Mouse (Mus musculus) CH12.LX (cell line): Measurements from ENCODE around the gene Map3k11. TPM values are rescaled to one million over a fixed set of nuclear protein-coding genes. Genes with fewer than 3 reads are reported as not detected.

Experiments
- DNase-seq: peaks from one replicate; pipeline ENCODE4 v3.0.0-alpha.2; 2013; ENCODE audit errors: extremely low read depth
- H3K27ac ChIP-seq: 2 replicates; pipeline ENCODE4 v1.5.1; 2012; ENCODE audit warnings: low read depth, mild to moderate bottlenecking, control low read depth, moderate library complexity; ENCODE audit not compliant: insufficient read depth
- H3K27me3 ChIP-seq: replicated peaks from 2 replicates; pipeline ENCODE3; 2012; ENCODE audit warnings: inconsistent platforms
- H3K36me3 ChIP-seq, 2 experiments: replicated peaks in 1 of 2; 2 replicates each; pipeline versions ENCODE3 to v1.6.1; 2012; ENCODE audit warnings: inconsistent platforms in 1 of 2, low read length in 1 of 2, mild to moderate bottlenecking in 1 of 2, mixed read lengths in 1 of 2, moderate library complexity in 1 of 2; ENCODE audit not compliant: control insufficient read depth in 1 of 2, insufficient read depth in 1 of 2
- H3K4me1 ChIP-seq, 2 experiments: 2 replicates each; pipeline ENCODE4 v1.6.1; 2012; ENCODE audit warnings: inconsistent platforms in 1 of 2, moderate library complexity in 1 of 2; ENCODE audit not compliant: insufficient read depth in 2 of 2, control insufficient read depth in 1 of 2
- H3K4me2 ChIP-seq: 2 replicates; pipeline ENCODE4 v1.6.1; 2012; ENCODE audit warnings: low read depth, mild to moderate bottlenecking, control low read depth; ENCODE audit not compliant: poor library complexity, insufficient read depth, severe bottlenecking
- H3K4me3 ChIP-seq, 3 experiments: fragments of 150-350 bp in 1 of 3; sonication (generic) in 1 of 3; replicated peaks in 1 of 3; 2 replicates each; pipeline versions ENCODE3 to v1.5.1; 2011 to 2012; ENCODE audit warnings: low read depth in 2 of 3, low read length in 2 of 3, mild to moderate bottlenecking in 2 of 3, moderate library complexity in 2 of 3, control low read depth in 1 of 3, improper control_type of control experiment in 1 of 3, inconsistent platforms in 1 of 3, mixed read lengths in 1 of 3; ENCODE audit not compliant: poor library complexity in 1 of 3
- H3K79me2 ChIP-seq: replicated peaks from 2 replicates; pipeline ENCODE4 v1.6.1; 2012; ENCODE audit warnings: mild to moderate bottlenecking, moderate library complexity; ENCODE audit not compliant: control insufficient read depth, poor library complexity, insufficient read depth, severe bottlenecking; ENCODE audit errors: extremely low read depth
- H3K9ac ChIP-seq: 2 replicates; pipeline ENCODE4 v1.6.1; 2012; ENCODE audit warnings: low read depth, mild to moderate bottlenecking, control low read depth, moderate library complexity; ENCODE audit not compliant: insufficient read depth
- H3K9me3 ChIP-seq: replicated peaks from 2 replicates; pipeline ENCODE3; 2012; ENCODE audit warnings: low read length, inconsistent platforms, mixed read lengths
- BHLHE40 ChIP-seq: IDR thresholded peaks from 2 replicates; pipeline ENCODE4 v1.6.1; 2011; ENCODE audit warnings: mild to moderate bottlenecking, low read depth, low read length, improper control_type of control experiment
- CHD2 ChIP-seq: IDR thresholded peaks from 2 replicates; pipeline ENCODE4 v1.6.1; 2011; ENCODE audit warnings: low read length, improper control_type of control experiment
- CTCF ChIP-seq, 2 experiments: IDR thresholded peaks in 1 of 2; conservative IDR thresholded peaks in 1 of 2; 2 replicates each; pipeline ENCODE4 v1.5.1; 2011 to 2012; ENCODE audit warnings: low read depth in 2 of 2, low read length in 2 of 2, improper control_type of control experiment in 1 of 2, inconsistent platforms in 1 of 2, mild to moderate bottlenecking in 1 of 2, moderate library complexity in 1 of 2
- ELF1 ChIP-seq: IDR thresholded peaks from 2 replicates; pipeline ENCODE4 v1.6.1; 2014; ENCODE audit warnings: low read depth, mild to moderate bottlenecking, inconsistent platforms, low read length, improper control_type of control experiment
- EP300 ChIP-seq: IDR thresholded peaks from 2 replicates; pipeline ENCODE4 v1.6.1; 2011; ENCODE audit warnings: low read length, improper control_type of control experiment
- ETS1 ChIP-seq: conservative IDR thresholded peaks from 2 replicates; pipeline ENCODE4 v1.6.1; 2012; ENCODE audit warnings: low read depth, mild to moderate bottlenecking, inconsistent platforms, low read length, improper control_type of control experiment, moderate library complexity
- GABPA ChIP-seq: IDR thresholded peaks from 2 replicates; pipeline ENCODE4 v1.6.1; 2012; ENCODE audit warnings: low read depth, low read length, improper control_type of control experiment, inconsistent platforms; ENCODE audit not compliant: insufficient replicate concordance
- HCFC1 ChIP-seq: IDR thresholded peaks from 2 replicates; pipeline ENCODE4 v1.6.1; 2012; ENCODE audit warnings: low read depth, mild to moderate bottlenecking, inconsistent platforms, low read length, improper control_type of control experiment
- IRF4 ChIP-seq: IDR thresholded peaks from 2 replicates; pipeline ENCODE4 v1.6.1; 2014; ENCODE audit warnings: low read depth, mild to moderate bottlenecking, inconsistent platforms, low read length, improper control_type of control experiment
- JUN ChIP-seq: IDR thresholded peaks from 2 replicates; pipeline ENCODE4 v1.6.1; 2011; ENCODE audit warnings: low read depth, mild to moderate bottlenecking, low read length, improper control_type of control experiment, moderate library complexity; ENCODE audit not compliant: insufficient read depth
- KAT2A ChIP-seq: IDR thresholded peaks from 2 replicates; pipeline ENCODE4 v1.6.1; 2012; ENCODE audit warnings: low read length, improper control_type of control experiment, inconsistent platforms; ENCODE audit not compliant: insufficient replicate concordance
- MAFK ChIP-seq: IDR thresholded peaks from 2 replicates; pipeline ENCODE4 v1.6.1; 2011; ENCODE audit warnings: low read length, improper control_type of control experiment; ENCODE audit not compliant: insufficient replicate concordance
- MAX ChIP-seq: IDR thresholded peaks from 2 replicates; pipeline ENCODE4 v1.6.1; 2011; ENCODE audit warnings: low read length, improper control_type of control experiment
- MAZ ChIP-seq: IDR thresholded peaks from 2 replicates; pipeline ENCODE4 v1.6.1; 2012; ENCODE audit warnings: low read depth, mild to moderate bottlenecking, inconsistent platforms, low read length, improper control_type of control experiment, moderate library complexity
- MEF2A ChIP-seq: IDR thresholded peaks from 2 replicates; pipeline ENCODE4 v1.6.1; 2014; ENCODE audit warnings: low read depth, mild to moderate bottlenecking, inconsistent platforms, low read length, improper control_type of control experiment, borderline replicate concordance
- MYC ChIP-seq: IDR thresholded peaks from 2 replicates; pipeline ENCODE4 v1.6.1; 2011; ENCODE audit warnings: low read depth, mild to moderate bottlenecking, improper control_type of control experiment, low read length
- NELFE ChIP-seq: IDR thresholded peaks from 2 replicates; pipeline ENCODE4 v1.6.1; 2011; ENCODE audit warnings: low read depth, low read length, improper control_type of control experiment
- POLR2A ChIP-seq: IDR thresholded peaks from 2 replicates; pipeline ENCODE4 v1.6.1; 2011; ENCODE audit warnings: low read depth, mild to moderate bottlenecking, improper control_type of control experiment, low read length
- POLR2AphosphoS2 ChIP-seq: IDR thresholded peaks from 2 replicates; pipeline ENCODE4 v1.6.1; 2011; ENCODE audit warnings: low read depth, low read length, improper control_type of control experiment
- RCOR1 ChIP-seq: conservative IDR thresholded peaks from 2 replicates; pipeline ENCODE4 v1.6.1; 2012; ENCODE audit warnings: low read depth, mild to moderate bottlenecking, inconsistent platforms, low read length, improper control_type of control experiment
- TBP ChIP-seq: conservative IDR thresholded peaks from 2 replicates; pipeline ENCODE4 v1.6.1; 2011; ENCODE audit warnings: low read depth, low read length, improper control_type of control experiment
- TCF12 ChIP-seq: IDR thresholded peaks from 2 replicates; pipeline ENCODE4 v1.6.1; 2014; ENCODE audit warnings: low read depth, mild to moderate bottlenecking, inconsistent platforms, low read length, improper control_type of control experiment
- USF1 ChIP-seq: IDR thresholded peaks from 2 replicates; pipeline ENCODE4 v1.6.1; 2014; ENCODE audit warnings: low read depth, mild to moderate bottlenecking, inconsistent platforms, low read length, improper control_type of control experiment
- USF2 ChIP-seq: conservative IDR thresholded peaks from 2 replicates; pipeline ENCODE4 v1.6.1; 2011; ENCODE audit warnings: low read depth, low read length, improper control_type of control experiment
- ZC3H11A ChIP-seq: IDR thresholded peaks from 2 replicates; pipeline ENCODE4 v1.6.1; 2012; ENCODE audit warnings: low read depth, mild to moderate bottlenecking, inconsistent platforms, low read length, improper control_type of control experiment
- ZKSCAN1 ChIP-seq: IDR thresholded peaks from 2 replicates; pipeline ENCODE4 v1.6.1; 2012; ENCODE audit warnings: low read depth, inconsistent platforms, low read length, improper control_type of control experiment, borderline replicate concordance
- ZMIZ1 ChIP-seq: IDR thresholded peaks from 2 replicates; pipeline ENCODE4 v1.6.1; 2012; ENCODE audit warnings: low read depth, mild to moderate bottlenecking, inconsistent platforms, low read length, improper control_type of control experiment
- ZNF384 ChIP-seq: IDR thresholded peaks from 2 replicates; pipeline ENCODE4 v1.6.1; 2012; ENCODE audit warnings: low read depth, low read length, improper control_type of control experiment, inconsistent platforms
- dilution Hi-C: fragments of 300-500 bp; cut with MboI; formaldehyde crosslinking; loops from 2 replicates; pipeline ENCODE4 v1.14.3; 2020; ENCODE audit warnings: low sequenced_read_pairs; ENCODE audit not compliant: extremely low pct_unique_long_range_greater_than_20kb, extremely low pct_ligation_motif_present
- in situ Hi-C: fragments of 300-500 bp; cut with MboI; formaldehyde crosslinking; loops from 3 replicates; pipeline ENCODE4 v1.14.3; 2019; ENCODE audit warnings: low sequenced_read_pairs, low pct_ligation_motif_present, low pct_unique_long_range_greater_than_20kb, mixed read lengths
- polyA plus RNA-seq: library from polyadenylated mRNA; unstranded; fragments of >175 nt; gene quantifications from 2 replicates; pipeline ENCODE4 v1.2.1, GENCODE M21; 2012; ENCODE audit warnings: low read depth; ENCODE audit not compliant: insufficient read length
- total RNA-seq, 2 experiments: library from RNA; depleted of rRNA; stranded (reverse); fragments of 300-350 nt in 1 of 2; fragments of >200 nt in 1 of 2; gene quantifications; 2 replicates each; pipeline ENCODE4 v1.2.3; 2012 to 2014

Gene Map3k11
- total and polyA plus RNA-seq, 3 experiments = 6.0 to 16.0 (median 13.5) TPM

DNA sequence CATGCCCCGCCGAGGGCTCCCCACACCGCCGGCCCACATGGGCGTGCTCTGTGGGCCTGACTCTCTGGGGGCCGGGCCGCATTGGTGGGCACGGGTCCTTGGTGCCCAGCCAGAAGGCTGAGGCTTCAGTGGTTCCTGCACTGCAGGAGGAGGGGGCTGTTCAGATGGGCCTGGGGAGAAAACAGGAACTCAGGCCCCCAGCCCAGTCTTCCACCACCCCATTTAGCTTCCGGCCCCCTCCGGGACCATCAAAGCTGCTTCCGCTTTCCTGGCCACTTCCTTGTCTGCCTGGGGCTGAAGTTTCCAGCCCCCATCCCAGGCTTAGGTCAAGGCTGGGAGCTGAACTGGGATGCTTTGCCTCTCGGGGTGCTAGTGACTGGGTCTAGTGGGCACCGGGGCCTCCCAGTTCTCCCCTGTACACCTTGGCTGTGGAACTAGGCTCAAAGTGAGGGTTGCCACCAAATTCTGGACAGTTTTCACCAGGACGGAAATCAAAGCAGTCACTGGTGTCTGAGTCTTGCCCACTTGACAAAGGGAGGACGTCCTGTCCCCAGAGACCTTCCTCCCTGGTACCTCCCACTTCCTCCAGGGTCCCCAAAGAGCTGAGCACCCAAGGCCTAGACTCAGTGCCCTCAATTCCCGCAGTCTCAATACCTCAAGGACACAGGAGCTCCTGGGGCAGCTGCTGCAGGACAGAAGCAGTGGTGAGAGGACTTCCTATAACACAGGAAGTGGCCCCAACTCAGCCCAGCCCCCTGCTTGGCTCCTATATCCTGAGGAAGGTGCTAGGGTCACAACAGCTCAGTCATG is 27.4 kb upstream of the Map3k11 start:
- in situ Hi-C loops (no loop called here), dilution Hi-C loops (no loop called here)
- TF ChIP-seq ZC3H11A = no peak
- no peak for TF ChIP-seq IRF4
- TF ChIP-seq KAT2A = 0 out of 2 replicates have a peak, but pooled peaks have one; percentile 1
- peak; percentile 24 for TF ChIP-seq HCFC1
- TF ChIP-seq POLR2A = peak; percentile 45; the same call in 1 of the 2 replicates
- TF ChIP-seq TBP = no peak
- TF ChIP-seq ELF1 = peak; percentile 84
- TF ChIP-seq ZMIZ1 = 0 out of 2 replicates have a peak, but pooled peaks have one; percentile 26
- no peak for TF ChIP-seq GABPA
- TF ChIP-seq ZKSCAN1 = no peak
- 0 out of 2 replicates have a peak, but pooled peaks have one; percentile 9 for TF ChIP-seq MEF2A
- TF ChIP-seq NELFE = peak; percentile 41; the same call in 1 of the 2 replicates
- TF ChIP-seq MAZ = peak; percentile 80
- TF ChIP-seq BHLHE40 = no peak
- no peak for TF ChIP-seq EP300
- peaks cover 14 to 36% of the 10 kb centered on the region in 2 experiments for H3K4me1 ChIP-seq
- peak overlapping the region; percentile 39 for H3K27ac ChIP-seq
- peaks cover 36 to 59% of the 10 kb centered on the region in 2 experiments for H3K36me3 ChIP-seq
- peak; percentile 59 for DNase-seq
- no peaks in the 10 kb centered on the region for H3K9me3 ChIP-seq
- H3K4me2 ChIP-seq = peak overlapping the region; percentile 81
- H3K4me3 ChIP-seq = peak overlapping the region; percentile 48 to 65 (median 57)
- peaks cover 6% of the 10 kb centered on the region; the same call in 1 of the 2 replicates for H3K79me2 ChIP-seq
- H3K9ac ChIP-seq = peak overlapping the region; percentile 52
- H3K27me3 ChIP-seq = no peaks in the 10 kb centered on the region

DNA sequence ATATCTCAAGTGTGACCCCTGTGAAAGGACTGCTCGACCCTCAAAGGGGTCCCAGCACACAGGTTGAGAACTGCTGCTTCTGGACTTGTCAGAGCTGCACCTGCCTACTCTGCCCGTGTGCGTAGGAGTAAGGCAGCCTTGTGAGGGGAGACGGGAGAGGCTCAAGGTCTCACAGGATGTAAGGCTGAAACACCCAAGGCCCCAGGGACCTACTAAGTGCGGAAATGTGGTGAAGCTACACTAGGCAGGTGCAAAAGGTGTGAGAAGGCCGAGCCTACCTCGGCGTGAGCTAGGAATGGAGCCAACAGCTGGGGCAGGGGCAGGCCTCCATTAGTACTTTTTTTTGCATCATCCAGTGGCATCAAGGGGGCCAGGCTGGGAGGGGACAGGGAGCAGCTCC is 26.2 kb upstream of the Map3k11 start:
- dilution Hi-C loops (no loop called here), in situ Hi-C loops (no loop called here)
- Histone ChIP-seq H3K9me3 (no peaks in the 10 kb centered on the region), H3K27ac (peak overlapping the region; percentile 39), H3K27me3 (no peaks in the 10 kb centered on the region), H3K4me1 (peaks cover 14 to 36% of the 10 kb centered on the region in 2 experiments), H3K79me2 (peaks cover 6% of the 10 kb centered on the region; the same call in 1 of the 2 replicates), H3K4me3 (peak overlapping the region; percentile 62 to 94 (median 81)), H3K4me2 (peak overlapping the region; percentile 81), H3K9ac (peak overlapping the region; percentile 70; the same call in 1 of the 2 replicates), H3K36me3 (peaks cover 40 to 61% of the 10 kb centered on the region in 2 experiments)
- DNase-seq = peak; percentile 73
- TF ChIP-seq USF2 (no peak), KAT2A (0 out of 2 replicates have a peak, but pooled peaks have one; percentile 14), TBP (no peak), MAX (no peak), MAFK (no peak), CHD2 (no peak; the same call in 1 of the 2 replicates), ZNF384 (no peak), JUN (no peak), POLR2A (no peak), ZKSCAN1 (peak; percentile 66), POLR2AphosphoS2 (no peak), USF1 (no peak), CTCF (conservative IDR thresholded peaks at IDR 0.05 in 1 of 2, IDR thresholded peaks at IDR 0.05 in 1 of 2; ENCODE audit: low read depth in 2 of 2, low read length in 2 of 2) (no peak), ETS1 (no peak; the same call in 1 of the 2 replicates), RCOR1 (no peak), MEF2A (no peak), BHLHE40 (peak; percentile 71), IRF4 (no peak), MAZ (no peak), MYC (no peak), ZC3H11A (no peak), TCF12 (peak; percentile 39; the same call in 1 of the 2 replicates), ELF1 (no peak)
